Mouse (Mus musculus) ovary, adult 18-20 months (tissue): ENCODE data around the gene Gm20388.

Experiments used
- DNase-seq: peaks from one replicate; pipeline ENCODE4 v3.0.0; 2022; ENCODE audit warnings: low spot score, mixed read lengths

Gm20388 gene

DNA sequence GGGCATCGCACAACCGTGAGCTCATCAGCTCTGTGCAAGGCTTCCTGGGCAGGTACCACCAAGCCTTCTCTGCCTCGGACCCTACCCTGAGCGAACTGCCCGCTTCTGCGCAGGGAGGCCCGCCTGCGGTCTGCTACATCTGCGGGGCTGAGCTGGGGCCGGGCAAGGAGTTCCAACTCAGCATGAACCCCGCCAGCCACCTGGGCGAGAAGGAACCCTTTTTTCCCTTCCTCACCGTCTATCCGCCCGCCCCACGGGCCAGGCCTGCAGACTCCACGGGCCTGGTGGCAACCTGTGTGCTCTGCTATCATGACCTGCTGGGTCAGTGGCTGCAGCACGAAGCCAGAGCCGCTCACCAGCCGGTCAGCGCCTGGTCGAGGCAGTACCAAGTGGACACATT lies 319.4 kb downstream of the Gm20388 start:
- no peak for DNase-seq

DNA sequence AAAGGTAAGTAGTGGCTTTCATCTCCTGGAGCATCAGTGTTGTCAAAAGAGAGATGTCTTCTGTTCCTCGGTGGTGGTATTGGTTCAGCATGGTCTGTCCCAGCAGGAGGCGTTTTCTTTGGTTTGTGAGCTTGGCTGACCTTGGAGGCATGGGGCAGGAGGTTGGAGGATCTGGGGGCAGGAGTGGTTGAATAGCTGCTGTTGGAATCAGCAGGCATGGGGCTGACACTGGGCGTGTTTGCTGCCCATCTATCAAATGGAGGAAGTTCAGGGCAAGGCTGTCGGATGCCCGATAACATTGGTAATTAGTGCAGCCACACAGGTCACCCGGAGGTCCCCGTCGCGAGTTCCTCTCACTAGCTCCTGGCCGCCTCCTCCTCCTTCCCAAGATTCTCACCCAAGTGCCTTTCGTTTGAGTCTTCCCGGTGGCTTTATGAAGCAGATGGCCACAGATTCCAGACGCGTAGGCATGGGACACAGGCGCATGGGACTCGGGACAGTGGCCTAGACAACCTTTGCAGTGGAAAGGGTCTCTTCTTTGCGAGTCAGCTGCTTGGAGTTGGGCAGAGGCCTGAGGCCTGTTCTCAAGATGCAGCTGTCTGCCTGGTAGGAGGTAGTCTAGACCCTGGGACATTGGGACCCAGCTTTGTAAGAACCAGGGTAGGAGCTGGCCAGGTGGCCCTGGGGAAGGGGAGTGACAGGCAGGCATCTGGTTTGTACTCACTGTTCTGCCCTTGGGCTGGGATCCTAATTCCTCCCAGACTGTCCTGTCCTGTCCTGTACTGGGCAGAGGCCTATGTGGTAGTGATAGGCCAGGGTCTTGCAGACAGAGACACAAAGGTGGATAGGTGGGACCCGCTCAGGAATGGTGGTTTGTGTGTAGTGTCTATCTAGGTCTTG lies 320.3 kb downstream of the Gm20388 start:
- DNase-seq = no peak

DNA sequence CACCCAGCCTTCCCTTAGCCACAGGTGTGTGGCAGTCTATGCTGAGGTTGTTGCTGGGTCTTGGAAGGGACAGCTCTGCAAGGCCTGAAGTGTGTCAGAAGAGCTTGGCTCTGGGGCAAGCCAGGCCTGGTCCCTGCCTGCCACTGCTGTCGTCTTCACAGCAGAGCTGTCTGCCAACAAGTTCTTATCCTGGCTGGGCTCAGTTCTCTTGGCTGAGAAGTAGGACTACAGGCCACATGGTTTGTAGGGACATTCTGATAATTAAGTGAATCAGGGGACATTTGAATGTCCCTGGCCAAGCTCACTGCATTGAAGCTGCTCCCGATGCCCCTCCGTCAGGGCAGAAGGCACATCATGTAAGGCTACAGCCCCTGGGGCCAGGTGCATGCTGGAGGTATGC lies 321.2 kb downstream of the Gm20388 start:
- DNase-seq = no peak

GRCm38 (mm10) chr8:120232398-120232797 lies 321.8 kb downstream of the Gm20388 start:
- DNase-seq = no peak

DNA sequence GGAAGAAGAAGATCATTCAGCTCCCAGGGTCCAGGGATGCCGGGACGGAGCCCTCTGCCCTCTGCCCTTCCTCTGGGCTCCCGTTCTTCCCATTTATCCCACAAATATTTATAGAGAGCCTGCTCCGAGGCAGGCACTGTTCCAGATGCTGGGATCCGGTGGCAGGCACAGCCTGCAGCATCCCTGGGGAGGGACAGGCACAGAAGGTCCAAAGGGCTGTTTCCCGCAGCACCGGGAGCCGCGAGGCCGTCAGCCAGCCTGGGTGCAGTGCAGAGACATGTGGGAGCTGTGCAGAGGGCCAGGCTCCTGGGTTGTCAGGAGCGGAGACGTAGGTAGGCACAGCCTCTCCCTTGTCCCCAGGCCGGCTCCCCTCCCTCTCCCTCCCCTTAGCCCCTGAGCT lies 322.3 kb downstream of the Gm20388 start:
- DNase-seq = no peak

DNA sequence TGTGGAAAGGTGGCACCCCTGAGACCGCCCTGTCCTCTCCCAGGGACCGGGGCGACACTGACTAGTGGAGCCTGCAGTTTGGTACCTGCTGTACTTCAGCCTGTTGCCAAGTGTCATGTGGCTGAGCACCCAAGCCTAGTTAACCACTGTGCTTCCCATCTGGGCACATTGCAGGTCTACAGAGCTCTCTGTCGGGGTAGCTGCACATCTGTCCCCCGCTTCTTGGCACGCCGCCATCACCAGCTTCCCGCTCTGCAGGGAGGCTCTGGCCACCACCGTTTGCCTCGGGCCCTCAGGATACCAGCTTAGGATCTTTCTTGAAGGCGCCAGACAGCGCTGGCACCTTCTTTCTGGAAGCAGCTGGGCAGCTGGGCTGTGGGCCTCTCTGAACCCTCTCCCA lies 323.8 kb downstream of the Gm20388 start:
- DNase-seq = no peak

DNA sequence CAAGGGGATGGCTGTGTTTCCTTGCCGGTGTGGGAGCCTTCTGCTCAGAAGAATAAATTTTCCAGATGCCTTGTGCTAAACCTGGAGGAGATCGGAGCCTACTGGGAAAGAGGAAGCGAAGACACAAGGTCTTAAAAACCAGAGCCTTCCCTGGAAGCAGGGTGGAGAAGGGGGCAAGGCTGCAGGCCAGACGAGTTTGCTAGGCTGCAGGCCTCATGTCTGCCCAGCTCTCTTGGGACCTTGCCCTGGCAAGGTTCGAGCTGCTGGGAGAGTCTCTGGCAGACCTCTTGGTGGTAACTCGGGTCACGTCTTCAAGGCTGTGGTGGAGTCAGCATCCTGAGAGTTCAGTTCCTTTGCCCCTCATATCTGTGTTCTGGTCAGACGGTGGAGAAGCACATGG lies 324.2 kb downstream of the Gm20388 start:
- no peak for DNase-seq

DNA sequence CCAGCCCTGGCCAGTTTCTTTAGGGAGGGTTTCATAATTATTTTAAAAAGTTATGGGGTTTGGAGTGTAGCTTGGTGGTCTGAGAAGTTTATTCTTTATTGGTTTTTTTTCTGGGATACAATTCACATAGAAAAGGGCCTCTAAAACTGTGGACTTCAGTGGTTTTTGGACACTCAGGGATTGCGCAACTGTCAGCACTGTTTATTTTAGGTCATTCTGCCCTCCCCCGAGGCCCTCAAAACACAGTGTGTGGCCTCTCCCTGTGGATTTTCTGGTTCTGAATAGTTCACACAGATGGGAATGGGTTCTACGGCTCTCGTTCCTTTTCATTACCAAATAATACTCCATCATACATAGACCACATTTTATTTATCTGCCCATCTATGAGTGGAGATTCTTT lies 332.6 kb downstream of the Gm20388 start:
- no peak for DNase-seq

- no peak for DNase-seq
These were observed 333.3 kb downstream of the Gm20388 start for GRCm38 (mm10) chr8:120243916-120244451.

DNA sequence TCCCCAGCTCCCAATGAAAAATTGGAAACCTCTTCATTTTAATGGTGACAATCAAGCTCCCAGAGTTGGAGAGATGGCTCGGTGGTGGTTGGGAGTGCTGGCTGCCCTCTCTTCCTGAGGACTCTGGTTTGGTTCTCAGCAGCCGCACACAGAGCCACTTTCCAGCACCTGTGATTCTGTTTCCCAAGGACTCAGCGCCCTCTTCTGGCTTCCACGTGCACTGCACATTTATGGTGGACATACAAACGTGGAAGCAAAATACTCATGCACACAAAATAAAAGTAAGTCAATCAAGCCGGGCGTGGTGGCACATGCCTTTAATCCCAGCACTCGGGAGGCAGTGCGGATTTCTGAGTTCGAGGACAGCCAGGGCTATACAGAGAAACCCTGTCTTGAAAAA lies 333.9 kb downstream of the Gm20388 start:
- DNase-seq = no peak

GRCm38 (mm10) chr8:120247618-120248017 lies 337.0 kb downstream of the Gm20388 start:
- DNase-seq = no peak

DNA sequence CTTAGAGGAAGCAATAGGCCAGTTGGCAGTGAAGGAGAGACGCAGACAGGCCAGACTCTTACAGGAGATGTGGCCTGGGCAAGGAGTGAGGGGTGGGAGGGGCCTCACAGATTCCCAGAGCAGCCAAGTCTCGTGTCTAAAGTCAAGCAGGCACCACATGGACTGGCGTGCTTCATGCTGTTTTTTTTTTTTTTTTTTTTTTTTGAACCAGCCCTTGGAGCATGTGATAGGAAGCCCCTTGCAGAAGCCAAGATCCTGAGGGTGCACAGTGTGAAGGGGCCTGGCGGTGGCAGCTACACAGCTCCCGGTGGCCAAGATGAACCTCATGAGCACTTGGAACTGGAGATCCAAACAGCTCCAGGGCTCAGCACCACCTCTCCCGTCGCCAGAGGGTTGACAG lies 337.4 kb downstream of the Gm20388 start:
- no peak for DNase-seq

- DNase-seq = no peak
These were observed 337.8 kb downstream of the Gm20388 start for GRCm38 (mm10) chr8:120248451-120248850.

DNA sequence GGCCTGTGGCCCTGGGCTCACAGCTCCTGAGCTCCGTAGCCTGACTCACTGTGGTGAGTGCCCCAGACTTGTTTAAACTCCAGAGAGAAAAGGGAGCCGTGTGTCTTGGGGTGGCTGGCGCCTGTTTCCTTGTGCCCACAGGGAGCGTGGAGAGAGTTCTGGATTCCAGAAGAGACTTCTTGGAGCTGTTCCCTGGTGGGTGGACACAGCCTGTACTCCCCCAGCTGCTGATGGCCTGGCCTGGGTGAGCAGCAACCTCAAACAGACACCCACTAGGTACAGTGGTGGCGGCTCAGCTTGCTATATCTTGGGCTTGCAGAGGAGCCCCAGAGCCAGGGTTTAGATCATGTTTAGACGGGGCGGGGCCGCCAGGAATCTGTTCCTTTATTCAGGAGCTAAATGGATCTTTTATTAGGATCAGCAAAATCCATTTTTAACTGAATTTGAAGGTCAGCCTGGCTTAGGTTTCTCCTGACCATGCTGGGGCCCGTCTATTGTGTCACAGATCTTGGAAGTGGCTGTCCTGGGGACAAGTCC lies 339.2 kb downstream of the Gm20388 start:
- no peak for DNase-seq

DNA sequence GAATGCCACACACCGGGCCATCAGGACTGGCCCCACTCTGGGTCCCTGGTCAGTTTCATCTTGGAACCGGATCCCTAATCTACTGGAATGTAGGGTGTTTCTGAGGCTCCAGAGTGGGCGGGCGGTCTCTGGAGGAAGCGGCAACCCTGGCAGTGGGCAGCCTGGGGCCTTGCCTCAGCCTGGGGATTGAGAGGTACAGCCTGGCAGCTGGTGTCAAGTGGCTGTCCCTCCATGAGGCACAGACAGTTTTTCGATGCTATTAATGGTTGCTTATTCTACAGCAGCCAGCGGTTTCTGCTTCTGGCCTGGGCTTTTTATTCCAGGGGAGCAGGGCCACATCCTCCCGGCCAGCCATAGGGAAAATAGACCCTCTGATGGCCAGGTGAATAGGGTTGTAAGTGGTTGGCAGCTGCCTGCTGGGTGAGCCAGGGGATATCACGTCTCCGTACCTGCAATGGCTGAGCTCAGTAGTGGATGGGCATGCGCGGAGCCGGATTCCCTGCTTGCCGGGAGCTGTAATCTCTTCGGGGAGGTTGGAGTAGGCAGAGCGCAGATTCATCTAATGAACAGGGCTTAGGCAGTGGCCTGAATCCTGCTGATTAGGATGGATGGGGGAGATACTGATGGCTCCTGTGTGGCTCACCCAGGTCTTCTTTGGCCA lies 340.2 kb downstream of the Gm20388 start:
- no peak for DNase-seq

DNA sequence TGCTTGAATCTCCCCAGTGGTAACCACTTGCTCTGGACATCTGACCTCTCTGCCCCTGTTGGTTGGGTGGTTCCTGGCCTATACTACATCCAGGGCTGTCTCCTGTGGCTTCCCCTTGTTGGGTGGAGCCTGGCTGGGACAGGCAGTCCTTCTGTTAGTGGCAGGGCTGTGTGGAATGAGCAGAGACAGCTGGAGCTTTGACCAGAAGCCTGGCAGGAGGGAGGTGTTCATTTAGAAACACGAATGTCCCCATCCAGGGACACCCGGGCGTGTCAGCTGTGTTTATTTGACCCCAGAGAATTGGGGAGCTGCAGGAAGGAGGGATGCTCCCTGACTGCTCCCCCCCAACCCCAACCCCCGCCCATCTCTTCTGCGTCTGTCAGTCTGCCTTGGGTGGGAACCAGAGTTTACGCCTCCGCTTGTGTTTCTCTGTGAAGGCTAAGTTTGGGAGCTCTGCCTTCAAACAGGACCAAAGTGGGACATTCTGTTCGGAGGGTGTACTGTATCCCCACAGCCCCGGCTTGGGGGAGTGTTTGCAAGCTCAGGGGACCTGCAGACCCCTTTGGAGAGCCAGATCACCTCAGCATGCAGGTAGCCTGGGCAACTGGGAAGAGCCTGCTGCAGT lies 340.9 kb downstream of the Gm20388 start:
- no peak for DNase-seq

DNA sequence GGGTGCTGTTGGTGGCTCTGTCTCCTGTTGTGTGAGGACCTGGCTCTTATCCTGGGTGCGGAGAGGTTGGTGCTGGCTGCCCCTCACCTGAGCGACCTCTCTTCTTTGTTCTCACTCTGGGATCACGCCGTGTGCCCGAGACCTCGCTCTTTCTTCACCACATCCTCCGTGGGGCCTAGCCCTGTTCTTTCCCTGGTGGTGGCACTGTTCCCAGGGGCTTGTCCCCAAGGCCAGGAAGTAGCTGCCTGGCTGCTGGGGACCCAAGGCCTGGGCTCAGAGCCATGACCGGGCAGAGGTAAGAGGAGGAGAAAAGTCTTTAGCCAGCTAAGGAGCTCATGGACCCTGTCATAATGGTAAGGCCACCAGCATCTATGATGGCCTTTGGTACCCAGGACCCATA lies 343.0 kb downstream of the Gm20388 start:
- DNase-seq = no peak

GRCm38 (mm10) chr8:120255406-120255987 lies 344.9 kb downstream of the Gm20388 start:
- DNase-seq = no peak

DNA sequence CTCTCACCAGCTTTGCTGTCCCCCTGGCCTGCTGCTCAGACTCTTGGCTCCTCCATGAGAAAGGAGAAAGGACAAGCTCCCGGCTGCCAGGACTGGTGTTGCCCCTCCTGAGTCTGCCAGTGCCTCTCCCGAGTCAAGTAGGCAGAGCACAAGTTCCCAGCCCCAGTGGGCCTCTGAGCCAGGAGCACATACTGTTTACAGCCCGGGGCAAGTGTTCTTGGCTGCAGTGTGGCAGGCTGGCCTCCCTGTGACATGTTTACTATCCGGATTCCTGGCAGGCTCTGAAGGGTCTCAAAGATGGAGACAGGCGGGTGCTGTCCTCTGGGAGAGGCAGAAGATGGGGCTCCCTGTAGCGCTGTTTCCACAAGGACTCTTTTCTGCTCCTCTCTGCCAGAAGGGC lies 346.3 kb downstream of the Gm20388 start:
- no peak for DNase-seq

GRCm38 (mm10) chr8:120259206-120259605 lies 348.6 kb downstream of the Gm20388 start:
- no peak for DNase-seq

DNA sequence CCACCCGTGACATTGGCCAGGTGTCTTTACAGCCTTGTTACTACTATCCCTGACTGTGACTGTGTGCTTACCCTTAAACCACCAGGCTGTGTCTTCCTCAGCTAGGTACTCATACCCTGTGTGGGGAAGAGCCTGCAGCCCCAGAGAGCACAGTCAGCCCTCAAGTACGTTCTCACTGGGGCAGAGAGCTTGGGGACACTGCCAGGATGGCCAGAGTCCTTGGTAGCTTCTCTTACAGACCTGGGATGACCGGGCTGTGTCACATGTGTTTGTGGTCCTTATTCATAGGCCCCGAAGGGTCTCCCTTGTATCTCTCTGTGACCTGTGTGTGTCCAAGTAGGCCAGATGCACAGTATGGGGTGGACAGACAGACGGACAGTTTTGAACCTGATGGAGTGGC lies 350.0 kb downstream of the Gm20388 start:
- DNase-seq = no peak
